In genomic region chr12:108240401-108240890, GRCm38 (mm10) we compare ENCODE assay signal across 10 mouse cellular contexts. TPM values are rescaled to one million over a fixed set of nuclear protein-coding genes. Genes with fewer than 3 reads are reported as not detected.
A peak's percentile ranks its signal among the peaks of the same experiment; 100 is the strongest.
DNase-seq lines count a peak whose midpoint lies in the region; ATAC-seq and TF ChIP-seq lines count a peak whose summit lies in the region.
"Had no signal": no experiment of that assay in that cellular context is flagged by ENCODE, and none has a peak within 500 bp of the region (broad histone marks: within the 10 kb centered on the region; RNA-seq: fewer than 3 reads in every experiment).

No protein-coding gene starts in this region.

- peaks cover 83% of the 10 kb centered on the region for H3K4me1 ChIP-seq in E14TG2a.4 (replicated peaks; ENCODE audit: low read depth, low read length)
- peaks cover 100% of the 10 kb centered on the region for H3K4me1 ChIP-seq in forebrain, embryonic 10.5 days
- H3K4me1 ChIP-seq in hindbrain, embryonic 15.5 days (replicated peaks) = peaks cover 99% of the 10 kb centered on the region
- H3K4me1 ChIP-seq in midbrain, embryonic 15.5 days = peaks cover 84% of the 10 kb centered on the region

- no peaks in the 10 kb centered on the region for H3K36me3 ChIP-seq in E14TG2a.4 (ENCODE audit: insufficient read depth, low read length)
- no peaks in the 10 kb centered on the region for H3K36me3 ChIP-seq in forebrain, embryonic 10.5 days (replicated peaks)
- no peaks in the 10 kb centered on the region for H3K36me3 ChIP-seq in hindbrain, embryonic 15.5 days
- no peaks in the 10 kb centered on the region for H3K36me3 ChIP-seq in midbrain, embryonic 15.5 days (replicated peaks)

- H3K4me2 ChIP-seq in hindbrain, embryonic 15.5 days = peak overlapping the region; percentile 13; the same call in 1 of the 2 replicates
- H3K4me2 ChIP-seq in midbrain, embryonic 15.5 days = peak overlapping the region; percentile 19
- H3K4me2 ChIP-seq: lung, embryonic 14.5 days had no signal

- H3K27ac ChIP-seq in forebrain, embryonic 10.5 days = peak overlapping the region; percentile 91
- peak overlapping the region; percentile 72 for H3K27ac ChIP-seq in hindbrain, embryonic 15.5 days (replicated peaks)
- peak overlapping the region; percentile 73 for H3K27ac ChIP-seq in midbrain, embryonic 15.5 days

- TF ChIP-seq CTCF in E14TG2a.4 (conservative IDR thresholded peaks at IDR 0.05; ENCODE audit: low read length) = no peak

- H3K9ac ChIP-seq in hindbrain, embryonic 15.5 days = no peak overlapping the region
- H3K9ac ChIP-seq in midbrain, embryonic 15.5 days = peak overlapping the region; percentile 11
- H3K9ac ChIP-seq: lung, embryonic 14.5 days had no signal

- no peaks in the 10 kb centered on the region for H3K9me3 ChIP-seq in E14TG2a.4 (ENCODE audit: low read length)
- no peaks in the 10 kb centered on the region for H3K9me3 ChIP-seq in forebrain, embryonic 10.5 days
- no peaks in the 10 kb centered on the region for H3K9me3 ChIP-seq in hindbrain, embryonic 15.5 days
- H3K9me3 ChIP-seq in midbrain, embryonic 15.5 days = no peaks in the 10 kb centered on the region

- no peak for DNase-seq in forebrain, embryonic 10.5 days (ENCODE audit: extremely low spot score, low spot score)
- DNase-seq in lung, postnatal 14 days = no peak
- DNase-seq in urinary bladder, adult 18-20 months (ENCODE audit: low spot score in 2 of 2) = no peak
- DNase-seq: heart, postnatal 10 days; lung, embryonic 14.5 days; right cerebral cortex, postnatal 4 days had no signal

- no peaks in the 10 kb centered on the region for H3K27me3 ChIP-seq in E14TG2a.4 (ENCODE audit: insufficient read depth, low read length)
- H3K27me3 ChIP-seq in forebrain, embryonic 10.5 days (ENCODE audit: poor library complexity, severe bottlenecking) = no peaks in the 10 kb centered on the region
- no peaks in the 10 kb centered on the region for H3K27me3 ChIP-seq in hindbrain, embryonic 15.5 days
- no peaks in the 10 kb centered on the region for H3K27me3 ChIP-seq in midbrain, embryonic 15.5 days (replicated peaks)

- 70% methylated on average over 13 of the region's 13 CpGs for WGBS in forebrain, embryonic 10.5 days
- 46% methylated on average over 13 of the region's 13 CpGs for WGBS in hindbrain, embryonic 15.5 days
- WGBS in midbrain, embryonic 15.5 days = 49% methylated on average over 13 of the region's 13 CpGs

- peak overlapping the region; percentile 63 for H3K4me3 ChIP-seq in E14TG2a.4 (replicated peaks; ENCODE audit: low read length)
- peak overlapping the region; percentile 32 for H3K4me3 ChIP-seq in forebrain, embryonic 10.5 days
- no peak overlapping the region for H3K4me3 ChIP-seq in hindbrain, embryonic 15.5 days
- no peak overlapping the region for H3K4me3 ChIP-seq in midbrain, embryonic 15.5 days

- no peak for ATAC-seq in hindbrain, embryonic 15.5 days (ENCODE audit: low FRiP score, low read depth)
- no peak for ATAC-seq in midbrain, embryonic 15.5 days (replicated peaks)
- ATAC-seq in granulocyte monocyte progenitor cell, adult 5-6 weeks (replicated peaks; ENCODE audit: poor library complexity, severe bottlenecking) = no peak

RNA-seq across cellular contexts. Expression of gene Ccdc85c, which starts 34.8 kb away (rescaled TPM):
- polyA plus RNA-seq in forebrain, embryonic 10.5 days (2016; fragmentation: Nextera tagmentation; extraction: Ambion mirVana) = 13.5 and 14.6 TPM in 2 replicates
- polyA plus RNA-seq in hindbrain, embryonic 15.5 days (2015; fragmentation: Nextera tagmentation; extraction: Ambion mirVana) = 13.7 and 14.7 TPM in 2 replicates
- 15.3 and 15.8 TPM in 2 replicates for polyA plus RNA-seq in midbrain, embryonic 15.5 days (2015; fragmentation: Nextera tagmentation; extraction: Ambion mirVana)
- total RNA-seq in granulocyte monocyte progenitor cell, adult 5-6 weeks (2014; fragmentation: Nextera tagmentation) = 0.95 and 1.7 TPM in 2 replicates
- 0.90 and 2.4 TPM in 2 replicates for total RNA-seq in granulocyte monocyte progenitor cell, adult 5-6 weeks (2017)

Comparison
In these comparisons a context has a peak if more than half of its experiments do, and no peak if none do; other contexts are left out.
1. H3K4me3 ChIP-seq: peak in E14TG2a.4 (single experiment) and forebrain, embryonic 10.5 days (single experiment); none in hindbrain, embryonic 15.5 days (single experiment) and midbrain, embryonic 15.5 days (single experiment).
2. Peak in every context shown above with its lines, with median percentiles within 50 percentile points of each other: H3K27ac ChIP-seq.